Mouse (Mus musculus) ZHBTc4 (cell line): ENCODE results near the gene Osbpl10.
A peak's percentile ranks its signal among the peaks of the same experiment; 100 is the strongest.

ENCODE experiments used
- DNase-seq: peaks from one replicate; pipeline ENCODE4 v3.0.0-alpha.2; 2011; ENCODE audit warnings: low read depth, low spot score

Osbpl10 gene

DNA sequence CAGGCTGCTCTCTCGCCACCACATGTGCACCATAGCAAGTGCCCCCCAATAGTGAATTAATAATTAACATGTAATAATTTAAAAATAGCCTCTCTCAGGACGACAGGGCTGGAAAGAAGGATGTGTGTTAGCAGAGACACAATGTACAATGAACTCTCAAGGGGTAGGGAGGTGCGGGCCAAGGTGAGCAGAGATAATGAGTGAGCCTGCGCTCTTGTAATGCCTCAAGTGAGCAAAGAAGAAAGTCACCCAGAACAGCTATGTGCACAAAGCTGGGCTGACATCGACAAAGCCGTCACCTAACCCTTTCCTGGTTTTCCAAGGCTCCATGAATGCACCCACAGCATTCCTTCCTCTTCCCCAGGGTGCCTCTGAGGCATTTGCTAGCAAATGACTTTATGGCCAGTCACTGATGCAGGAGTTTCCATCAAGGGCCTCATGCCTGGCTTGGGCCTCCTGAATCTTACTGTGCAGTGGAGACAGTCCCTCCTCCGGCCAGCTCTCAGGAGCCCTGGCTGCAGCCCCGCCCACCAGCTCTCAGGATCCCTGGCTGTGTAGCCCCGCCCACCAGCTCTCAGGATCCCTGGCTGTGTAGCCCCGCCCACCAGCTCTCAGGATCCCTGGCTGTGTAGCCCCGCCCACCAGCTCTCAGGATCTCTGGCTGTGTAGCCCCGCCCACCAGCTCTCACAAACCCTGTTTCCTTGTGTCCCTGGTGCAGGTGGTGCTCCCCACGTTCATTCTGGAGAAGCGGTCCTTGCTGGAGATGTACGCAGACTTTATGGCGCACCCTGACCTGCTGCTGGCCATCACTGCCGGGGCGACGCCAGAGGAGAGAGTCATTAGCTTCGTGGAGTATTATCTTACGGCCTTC is 237.7 kb downstream of the Osbpl10 start:
- DNase-seq, result peak; percentile 90

DNA sequence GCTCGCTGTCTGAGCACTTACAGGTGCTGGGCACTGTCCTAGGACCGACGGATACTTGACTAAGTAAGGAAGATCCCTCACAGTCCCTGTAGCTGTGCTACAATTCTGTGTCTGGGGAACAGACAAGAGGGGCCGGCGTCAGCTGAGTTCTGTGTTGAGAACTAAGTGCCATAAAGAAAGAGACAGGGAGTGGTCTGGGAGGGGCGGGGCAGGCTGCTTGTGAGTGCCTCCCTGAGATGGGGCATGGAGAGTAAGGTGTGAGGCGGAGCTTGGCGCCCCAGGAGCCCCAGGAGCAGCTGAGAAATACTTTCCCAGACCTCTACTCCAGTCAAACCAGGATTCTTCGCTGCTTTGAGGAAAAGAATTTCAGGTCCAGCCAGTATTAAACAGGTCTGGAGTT is 239.6 kb downstream of the Osbpl10 start:
- no peak for DNase-seq

DNA sequence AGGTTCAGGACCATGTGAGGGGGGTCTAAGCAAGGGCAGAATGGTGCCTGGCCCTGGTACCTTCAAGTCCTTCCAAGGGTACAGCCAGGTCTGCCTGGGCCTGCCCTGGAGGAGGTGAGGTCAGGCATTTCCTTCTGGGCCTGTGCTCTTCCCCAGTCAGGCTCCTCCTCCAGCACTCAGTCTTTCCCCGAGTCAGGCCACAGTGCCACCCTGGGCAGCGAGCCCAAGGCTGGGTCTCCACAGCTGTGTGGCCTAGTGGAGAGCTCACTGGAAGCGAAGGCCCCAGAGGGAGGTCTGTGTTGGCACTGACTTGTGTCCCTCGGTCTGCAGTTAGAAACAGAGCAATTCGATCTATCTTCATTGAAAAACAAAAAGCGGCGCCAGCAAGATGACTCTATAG is 242.1 kb downstream of the Osbpl10 start:
- no peak for DNase-seq

DNA sequence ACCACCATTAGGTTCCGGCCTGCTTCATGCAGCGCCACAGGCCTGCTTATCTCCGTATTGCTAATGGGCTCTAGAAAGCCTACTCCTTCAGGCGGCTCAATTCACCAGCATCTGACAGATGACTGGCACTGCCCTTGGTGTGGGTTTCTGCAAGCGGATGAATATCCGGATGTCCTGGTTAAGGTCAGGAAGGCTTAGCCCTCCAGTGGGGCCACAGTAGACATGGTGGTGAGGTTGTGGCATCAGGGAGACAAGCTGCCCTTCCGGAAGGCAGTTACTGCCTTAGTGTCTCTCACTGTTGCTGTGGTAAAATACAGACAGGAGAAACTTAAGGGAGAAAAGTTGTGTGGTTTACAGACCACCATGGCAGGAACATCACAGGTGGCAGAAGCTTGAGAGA is 242.9 kb downstream of the Osbpl10 start:
- DNase-seq, result no peak

DNA sequence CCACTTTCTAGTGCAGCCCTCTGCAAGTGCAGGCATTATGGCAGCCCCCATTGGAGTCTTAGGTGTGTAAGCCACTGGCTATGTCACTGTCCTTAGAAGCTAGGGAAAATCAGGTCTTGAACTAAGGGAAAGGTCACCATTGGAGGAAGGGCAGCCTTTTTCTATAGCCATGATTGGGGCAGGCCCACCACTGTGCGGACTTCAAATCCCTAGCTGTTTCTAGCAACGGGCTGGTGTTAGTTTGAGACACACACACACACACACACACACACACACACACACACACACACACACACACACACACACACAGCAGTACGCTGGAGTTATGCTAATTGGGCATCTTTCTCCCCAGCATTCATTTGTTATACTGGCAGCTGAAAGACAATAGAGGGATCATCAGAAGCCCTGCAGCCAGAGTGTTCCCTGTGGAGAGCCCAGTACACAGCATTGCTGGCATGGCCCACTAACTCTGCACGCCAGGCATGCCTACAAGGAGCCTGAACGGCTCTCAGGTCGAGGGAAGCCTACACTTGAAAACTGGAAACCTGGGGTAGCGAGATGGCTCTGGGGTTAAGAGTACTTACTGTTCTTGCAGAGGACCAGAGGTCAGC is 246.5 kb downstream of the Osbpl10 start:
- DNase-seq, result no peak

DNA sequence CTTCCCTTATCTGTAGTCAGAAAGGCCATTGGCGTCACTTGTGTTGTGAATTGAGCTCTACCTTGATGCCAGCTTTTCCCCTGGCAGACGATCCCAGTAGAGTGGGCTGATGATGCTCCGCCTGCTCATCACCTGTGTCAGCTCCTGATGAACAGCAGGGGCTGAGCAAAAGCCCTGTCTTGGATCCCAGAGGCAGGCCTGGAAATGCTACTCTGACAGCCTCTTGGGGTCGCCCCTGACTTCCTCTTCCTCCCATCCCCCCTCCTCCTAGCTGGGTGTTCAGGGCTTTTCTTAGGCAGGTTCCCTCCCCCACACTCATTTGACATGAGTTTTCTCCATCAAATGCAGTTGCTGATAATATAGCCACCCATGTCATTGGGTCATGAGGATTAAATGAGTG is 250.8 kb downstream of the Osbpl10 start:
- no peak for DNase-seq

DNA sequence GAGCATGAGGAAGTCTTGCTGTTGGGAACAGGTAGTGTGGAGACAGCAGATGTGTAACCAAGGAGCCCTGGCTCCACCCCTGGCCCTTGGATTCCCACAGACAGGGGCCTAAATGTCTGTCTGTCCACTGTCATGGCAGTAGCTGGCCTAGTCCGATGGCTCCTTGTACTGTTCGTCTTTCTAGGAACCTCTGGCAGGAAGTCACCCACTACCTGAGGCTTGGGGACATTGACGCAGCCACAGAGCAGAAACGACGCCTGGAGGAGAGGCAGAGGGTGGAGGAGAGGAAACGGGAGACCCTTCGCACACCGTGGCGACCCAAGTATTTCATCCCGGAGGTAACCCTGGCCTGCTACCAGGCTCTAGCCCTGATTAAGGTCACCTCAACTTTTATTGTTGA is 251.3 kb downstream of the Osbpl10 start:
- no peak for DNase-seq

DNA sequence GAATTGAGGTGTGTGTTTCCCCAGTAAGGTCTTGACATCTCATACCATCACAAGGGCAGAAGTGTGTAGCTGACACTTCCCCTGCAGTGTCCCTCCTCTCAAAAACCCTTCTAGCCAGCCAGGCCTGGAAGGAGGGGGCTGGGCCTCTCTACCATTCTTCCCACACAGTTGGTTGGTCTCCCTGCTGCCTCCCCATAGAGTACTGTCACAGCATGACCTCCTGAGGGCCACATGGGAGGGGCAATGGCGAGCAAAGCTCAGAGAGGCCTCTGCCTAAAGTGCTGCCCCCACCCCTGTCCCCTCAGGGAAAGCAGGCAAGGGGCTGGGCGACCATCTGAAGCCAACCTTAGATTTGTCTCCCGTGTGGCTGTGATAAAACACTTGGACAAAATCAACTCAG is 251.8 kb downstream of the Osbpl10 start:
- DNase-seq, result no peak

DNA sequence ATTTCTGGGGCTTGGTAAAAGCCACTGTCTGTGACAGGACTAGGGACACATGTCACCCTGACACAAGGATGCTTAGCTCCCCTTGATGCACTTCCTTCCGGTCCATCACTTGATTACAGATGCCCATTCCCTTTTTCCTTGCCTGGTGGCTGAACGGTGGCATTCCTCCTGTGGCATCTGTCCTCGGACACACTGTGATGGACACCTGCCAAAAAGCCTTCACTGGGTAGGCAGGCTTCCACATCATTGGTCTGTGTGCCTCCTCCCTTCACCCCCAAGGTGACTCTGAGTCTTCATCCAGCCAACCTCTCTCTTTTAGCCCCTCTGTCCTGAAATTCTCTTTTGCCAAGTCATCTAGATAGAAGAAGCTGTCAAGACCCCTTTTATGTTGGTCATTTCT is 253.1 kb downstream of the Osbpl10 start:
- DNase-seq, result no peak

DNA sequence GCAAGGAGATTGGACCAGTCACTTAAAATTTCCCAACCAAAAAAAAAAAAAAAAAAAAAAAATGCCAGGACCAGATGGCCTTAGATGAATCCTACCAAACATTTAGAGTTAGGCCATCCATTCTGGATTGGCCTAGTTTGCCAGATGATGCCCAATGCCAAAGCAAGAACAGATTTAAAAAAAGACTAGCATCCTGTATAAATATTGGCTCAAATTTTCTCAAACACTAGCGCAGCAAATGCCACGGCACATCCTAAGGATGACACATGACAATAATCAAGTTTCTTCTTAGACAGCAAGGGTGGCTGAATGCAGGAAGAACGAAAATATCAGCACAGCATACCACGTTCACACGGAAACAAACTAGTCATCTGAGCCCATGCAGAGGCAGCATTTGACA is 255.4 kb downstream of the Osbpl10 start:
- no peak for DNase-seq

DNA sequence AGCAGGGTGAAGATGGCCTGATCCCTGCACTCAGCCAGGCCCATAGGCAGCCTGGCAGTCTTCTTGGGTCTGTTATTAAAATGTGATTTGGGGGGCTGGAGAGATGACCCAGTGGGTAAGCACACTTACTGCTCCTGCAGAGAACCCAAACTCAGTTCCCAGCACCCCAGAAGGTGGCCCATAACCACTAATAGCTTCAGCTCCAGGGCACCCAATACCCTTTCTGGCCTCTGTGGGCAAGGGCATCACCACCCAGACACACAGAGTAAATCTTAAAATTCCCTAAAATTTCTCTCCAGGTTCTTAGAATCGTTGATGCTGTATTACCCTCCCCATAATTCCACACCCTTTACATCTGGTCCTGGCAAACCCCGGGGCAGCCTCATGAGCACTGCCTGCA is 256.2 kb downstream of the Osbpl10 start:
- DNase-seq, result no peak

DNA sequence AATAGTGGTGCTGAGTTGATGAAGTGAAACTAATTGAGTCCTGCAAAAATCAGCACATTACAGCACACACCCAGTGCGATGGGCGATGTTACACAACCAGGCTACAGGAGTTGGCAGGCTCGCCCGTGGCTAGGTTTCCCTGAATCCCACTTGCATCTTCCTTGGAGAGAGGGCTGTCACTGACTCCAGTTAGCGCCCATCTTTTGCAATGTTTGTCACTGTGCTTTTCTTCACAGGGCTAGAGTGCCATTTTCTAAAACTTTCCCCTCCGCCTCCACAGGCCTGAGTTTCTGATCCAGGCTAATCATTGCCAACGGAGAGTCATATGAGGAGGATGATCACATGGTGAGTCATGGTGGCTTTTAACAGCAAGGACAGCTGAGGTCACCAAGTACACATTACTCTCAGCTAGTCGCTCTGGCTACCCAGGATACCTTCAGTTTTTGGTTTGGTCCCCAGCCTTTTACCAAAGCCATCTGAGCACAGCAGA is 258.0 kb downstream of the Osbpl10 start:
- no peak for DNase-seq

DNA sequence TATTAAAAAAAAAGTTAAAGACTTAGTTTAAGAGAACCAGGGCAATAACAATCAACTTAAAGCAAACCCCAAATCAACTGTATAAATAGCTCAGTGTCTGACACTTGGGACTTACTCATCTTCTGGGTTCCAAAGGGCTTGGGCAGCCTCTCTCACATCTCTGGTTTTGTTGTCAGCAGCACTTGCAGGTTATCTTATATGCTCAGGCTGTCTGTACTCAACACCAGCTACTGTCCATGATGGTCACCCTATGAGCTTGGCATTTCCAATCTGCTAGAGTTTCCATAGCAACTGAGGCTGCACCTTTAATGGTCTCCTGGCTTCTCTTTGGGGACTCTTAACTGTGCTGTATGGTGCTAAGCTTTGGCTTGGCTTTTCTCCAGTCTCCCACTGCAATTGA is 259.6 kb downstream of the Osbpl10 start:
- DNase-seq, result no peak

DNA sequence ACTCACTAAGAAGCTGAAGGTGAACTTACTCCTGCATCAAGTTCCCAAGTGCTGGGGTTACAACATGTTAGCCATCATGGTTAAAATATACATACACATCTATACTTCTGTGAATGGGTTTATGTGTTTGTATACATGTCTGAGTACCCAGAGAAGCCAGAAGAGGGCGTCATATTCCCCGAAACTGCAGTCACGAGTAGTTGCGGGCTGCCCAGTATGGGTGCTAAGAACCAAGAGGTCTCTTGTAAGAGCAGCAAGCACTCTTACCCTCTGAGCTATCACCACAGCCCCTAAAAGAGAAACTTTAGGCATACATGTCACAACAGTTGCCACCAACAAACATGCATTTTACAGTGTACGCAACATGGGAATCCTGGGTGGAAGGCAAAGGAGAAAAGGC is 261.5 kb downstream of the Osbpl10 start:
- peak; percentile 48 for DNase-seq

DNA sequence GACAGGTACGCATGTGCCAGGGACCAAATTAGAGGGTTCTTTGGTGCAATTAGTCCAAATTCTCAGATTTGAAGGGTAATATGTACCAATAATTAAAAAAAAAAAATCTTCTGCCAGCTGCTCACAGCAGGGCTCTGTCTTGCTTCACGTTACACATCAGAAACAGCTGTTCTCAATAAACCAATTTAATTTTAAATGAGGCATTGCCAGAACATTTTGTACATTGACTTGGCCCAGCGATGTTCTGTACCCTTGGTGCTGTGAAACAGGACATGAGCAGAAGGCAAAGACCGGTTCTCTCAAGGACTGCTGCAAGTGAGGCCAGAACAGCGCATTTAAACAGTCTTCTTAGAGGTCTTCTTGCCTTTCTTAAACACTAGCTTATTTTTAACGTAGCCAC is 265.3 kb downstream of the Osbpl10 start:
- DNase-seq, result no peak

DNA sequence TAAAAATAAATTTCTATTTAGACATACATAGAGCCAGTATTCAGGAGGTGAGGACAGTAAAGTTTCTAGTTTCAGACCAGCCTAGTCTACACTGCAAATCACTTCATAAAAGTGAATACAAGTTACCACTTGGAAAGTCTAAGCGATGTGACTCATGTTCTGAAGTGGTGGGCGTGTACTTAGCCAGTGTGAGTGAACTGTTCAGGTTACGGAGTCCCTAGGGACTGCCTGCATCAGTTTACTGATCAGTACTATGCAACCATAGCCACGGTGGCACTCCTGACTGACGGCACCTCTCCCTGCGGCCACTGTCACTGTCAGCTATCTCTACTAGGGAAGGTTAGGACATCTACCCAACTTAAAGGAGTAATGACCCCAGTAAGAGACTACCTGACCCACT is 266.7 kb downstream of the Osbpl10 start:
- no peak for DNase-seq

DNA sequence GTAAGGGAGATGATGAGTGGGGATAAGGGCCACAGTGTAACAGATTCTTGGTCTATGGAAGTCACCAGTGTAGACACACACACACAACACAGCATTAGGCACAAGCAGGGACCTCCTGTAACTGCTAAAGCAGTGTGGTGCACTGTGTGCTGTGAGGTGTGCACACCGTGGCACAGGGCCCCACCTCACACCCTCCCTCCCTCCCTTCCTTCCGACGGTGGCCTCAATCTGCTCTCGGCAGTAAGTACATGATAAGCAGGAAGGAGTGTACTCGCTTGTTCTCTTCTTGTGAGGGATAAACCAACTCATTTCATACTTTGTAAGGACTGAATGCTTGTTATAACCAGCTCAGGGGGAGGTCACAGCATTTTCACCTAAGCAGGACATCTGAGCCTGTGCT is 270.8 kb downstream of the Osbpl10 start:
- no peak for DNase-seq

DNA sequence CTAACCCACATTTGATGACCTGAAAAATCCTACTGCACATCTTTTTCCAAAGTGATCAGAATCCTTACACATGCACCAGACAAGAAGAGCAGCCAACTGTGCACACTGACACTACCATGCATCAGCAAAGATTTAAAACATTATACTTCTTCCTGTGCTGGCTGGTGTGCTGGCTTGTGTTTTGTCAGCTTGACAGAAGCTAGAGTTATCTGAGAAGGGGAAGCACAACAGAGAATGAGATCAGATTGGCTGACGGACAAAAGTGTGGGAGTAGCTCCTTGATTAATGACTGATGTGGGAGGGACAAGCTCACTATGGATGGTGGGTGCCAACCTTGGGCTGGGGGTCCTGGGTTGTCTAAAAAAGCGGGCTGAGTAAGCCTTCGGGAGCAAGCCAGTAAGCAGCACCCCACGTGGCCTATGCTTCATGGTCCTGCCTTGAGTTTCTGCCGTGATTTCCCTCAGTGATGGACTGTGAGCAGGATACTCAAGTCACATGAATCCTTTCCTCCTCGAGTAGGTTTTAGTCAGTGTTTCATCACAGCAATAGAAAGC is 279.4 kb downstream of the Osbpl10 start:
- DNase-seq, result no peak

DNA sequence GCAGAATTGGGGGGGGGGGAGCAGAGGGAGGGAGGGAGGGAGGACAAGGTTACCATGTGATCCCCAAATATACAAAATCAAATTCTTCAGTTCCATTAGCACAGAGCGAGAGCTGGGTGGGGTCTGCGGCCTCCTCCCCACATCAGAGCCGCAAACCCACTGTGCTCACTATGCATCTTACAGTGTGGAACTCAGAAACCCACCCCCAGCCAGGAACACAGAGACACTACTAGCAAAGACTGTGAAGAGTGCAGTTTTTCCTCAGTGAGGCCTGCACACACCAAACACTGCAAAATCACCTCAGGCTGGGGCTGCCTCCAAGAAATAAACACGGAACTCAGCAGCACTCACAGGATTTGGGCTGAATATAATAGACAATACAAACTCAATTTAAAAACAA is 281.5 kb downstream of the Osbpl10 start:
- DNase-seq, result no peak

DNA sequence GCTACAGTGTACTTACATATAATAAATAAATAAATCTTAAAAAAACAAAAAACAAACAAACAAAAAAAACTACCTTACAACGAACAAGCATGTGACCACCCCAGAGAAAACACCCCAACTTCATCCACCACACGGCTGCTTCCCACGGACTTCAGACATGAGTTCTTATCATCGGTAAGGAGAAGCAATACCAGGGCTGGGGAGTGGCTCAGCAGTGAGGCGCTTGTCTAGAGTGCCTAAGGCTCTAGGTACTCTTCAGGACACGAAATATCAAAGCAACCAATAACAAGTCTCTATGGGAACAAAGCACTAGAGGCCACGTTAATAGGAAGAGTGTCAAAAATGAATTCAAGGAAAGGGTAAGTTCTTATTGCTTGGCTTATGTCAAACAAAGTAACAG is 282.1 kb downstream of the Osbpl10 start:
- no peak for DNase-seq

DNA sequence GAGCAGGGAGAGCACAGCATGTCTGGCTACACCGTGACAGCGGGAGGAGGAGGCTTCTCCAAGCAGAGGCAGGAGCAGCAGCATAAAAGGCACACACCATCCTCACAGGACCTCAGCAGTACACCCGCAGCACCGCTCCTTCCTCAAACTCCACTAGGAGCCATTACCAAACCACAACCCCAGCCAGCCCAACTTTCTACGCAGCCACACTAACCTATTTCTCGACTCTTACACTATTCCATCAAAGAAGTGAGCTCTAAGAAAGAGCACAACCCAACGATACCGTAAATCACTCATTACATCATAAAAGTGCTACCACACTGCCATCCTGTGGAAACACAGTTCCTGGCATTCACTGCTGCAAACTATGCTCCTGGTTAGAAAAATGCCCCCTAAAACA is 283.1 kb downstream of the Osbpl10 start:
- peak; percentile 34 for DNase-seq

DNA sequence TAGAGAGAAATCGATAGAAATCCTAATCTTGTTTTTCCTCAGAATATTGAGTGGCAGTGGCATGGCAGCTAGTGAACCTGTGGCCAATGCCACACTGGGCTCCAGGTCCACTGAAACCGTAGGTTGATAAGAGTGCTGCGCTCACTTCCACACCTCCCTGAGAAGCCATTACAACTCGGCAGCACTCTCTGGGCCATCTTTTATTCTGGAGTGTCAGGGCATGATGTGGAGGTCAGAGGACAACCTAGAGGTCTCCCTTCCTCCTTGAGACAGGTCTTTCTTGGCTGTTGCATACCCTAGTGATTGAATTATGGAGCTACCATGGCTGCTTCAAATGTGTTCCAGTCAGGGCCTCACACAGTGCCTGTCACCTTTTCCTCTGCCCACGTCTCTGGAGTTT is 283.5 kb downstream of the Osbpl10 start:
- DNase-seq, result no peak

DNA sequence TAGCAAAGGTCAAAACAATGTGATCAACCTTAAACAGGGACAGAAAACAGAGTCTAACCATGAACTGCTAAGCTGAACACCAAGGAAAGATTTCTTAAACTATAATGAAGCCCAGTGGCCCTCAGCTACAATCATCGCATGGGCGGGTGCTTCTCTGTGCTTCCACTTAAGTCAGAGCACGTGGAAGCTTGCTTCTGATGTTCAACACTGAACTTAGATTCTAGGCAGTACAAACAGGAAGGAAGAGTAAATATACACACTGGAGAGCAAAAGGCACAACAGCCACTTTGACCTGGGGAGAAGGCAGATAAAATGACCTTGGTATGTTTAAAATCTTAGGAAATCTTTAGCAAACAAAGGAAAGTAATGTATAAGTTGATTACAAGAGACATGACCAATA is 293.2 kb downstream of the Osbpl10 start:
- DNase-seq, result no peak
